ENCODE assay signal across 8 mouse cellular contexts in the genomic region with DNA sequence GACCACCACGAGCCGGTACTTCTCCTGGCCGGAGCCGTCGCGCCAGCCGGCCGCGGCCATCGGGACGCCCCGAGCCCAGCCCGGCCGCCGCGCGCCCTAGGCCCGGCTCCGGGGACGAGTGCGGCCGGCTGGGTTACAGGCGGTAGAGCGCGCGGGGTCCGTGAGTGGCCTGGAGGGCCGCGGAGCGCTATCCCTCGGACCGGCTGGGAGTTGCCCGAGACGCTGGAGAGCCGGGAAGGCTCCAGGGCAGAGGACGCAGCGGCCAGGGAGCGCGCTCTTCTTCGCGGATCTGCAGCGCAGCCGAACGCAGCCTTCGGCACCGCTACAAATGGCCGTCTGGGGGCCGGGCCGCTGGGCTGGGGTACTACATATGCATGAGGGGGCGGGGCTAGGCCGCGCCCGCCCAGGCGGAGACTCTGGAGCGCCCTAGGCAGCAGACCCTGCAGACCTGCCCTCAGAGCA. TPM values are rescaled to one million over a fixed set of nuclear protein-coding genes. Genes with fewer than 3 reads are reported as not detected.
DNase-seq lines count a peak whose midpoint lies in the region; ATAC-seq and TF ChIP-seq lines count a peak whose summit lies in the region.

A gene (minus strand): TSS at position 338 of the 462 bp plus-strand sequence.

- H3K27me3 ChIP-seq in forebrain, embryonic 15.5 days: no peaks in the 10 kb centered on the region
- H3K27me3 ChIP-seq in liver, embryonic 16.5 days (ENCODE audit: control insufficient read depth, insufficient read depth, low read depth, low read length): peaks cover 29% of the 10 kb centered on the region
- H3K27me3 ChIP-seq in neural tube, embryonic 14.5 days (ENCODE audit: control insufficient read depth, insufficient read depth, low read length): no peaks in the 10 kb centered on the region
- no peaks in the 10 kb centered on the region for H3K27me3 ChIP-seq in testis, adult 2 months (ENCODE audit: control insufficient read depth, insufficient read depth, low read length)

- peak; percentile 73 for TF ChIP-seq POLR2A in testis, adult 2 months (IDR thresholded peaks at IDR 0.05; ENCODE audit: control insufficient read depth, low read depth, low read length)

- H3K9ac ChIP-seq in forebrain, embryonic 15.5 days (replicated peaks): peak within 1 kb of the TSS; percentile 77
- peak within 1 kb of the TSS; percentile 57 for H3K9ac ChIP-seq in liver, embryonic 16.5 days (ENCODE audit: low read depth, low read length)
- H3K9ac ChIP-seq in neural tube, embryonic 14.5 days (replicated peaks; ENCODE audit: low read depth, low read length): peak within 1 kb of the TSS; percentile 84

- no peaks in the 10 kb centered on the region for H3K36me3 ChIP-seq in forebrain, embryonic 15.5 days
- H3K36me3 ChIP-seq in liver, embryonic 16.5 days (ENCODE audit: control insufficient read depth, insufficient read depth): no peaks in the 10 kb centered on the region
- H3K36me3 ChIP-seq in neural tube, embryonic 14.5 days (ENCODE audit: control insufficient read depth, insufficient read depth, low read length): no peaks in the 10 kb centered on the region
- no peaks in the 10 kb centered on the region for H3K36me3 ChIP-seq in testis, adult 2 months (ENCODE audit: control insufficient read depth, insufficient read depth, low read length)

- peaks cover 16% of the 10 kb centered on the region for H3K4me1 ChIP-seq in forebrain, embryonic 15.5 days
- peaks cover 3% of the 10 kb centered on the region; the same call in 1 of the 2 replicates for H3K4me1 ChIP-seq in liver, embryonic 16.5 days (ENCODE audit: control insufficient read depth, low read depth, low read length)
- peaks cover 5% of the 10 kb centered on the region for H3K4me1 ChIP-seq in neural tube, embryonic 14.5 days (ENCODE audit: control insufficient read depth, insufficient read depth, low read length)
- peaks cover 7% of the 10 kb centered on the region for H3K4me1 ChIP-seq in testis, adult 2 months (ENCODE audit: control insufficient read depth, insufficient read depth, low read length)

- peak within 1 kb of the TSS; percentile 90 for H3K4me2 ChIP-seq in forebrain, embryonic 15.5 days (replicated peaks)
- H3K4me2 ChIP-seq in liver, embryonic 16.5 days (ENCODE audit: low read depth, low read length): peak within 1 kb of the TSS; percentile 60
- H3K4me2 ChIP-seq in neural tube, embryonic 14.5 days (ENCODE audit: low read depth, low read length): peak within 1 kb of the TSS; percentile 72

- intact Hi-C loops in heart, postnatal 14 days (cut with DNase I): loop anchor here (5.0 kb wide), 1 partner anchor 45 kb away; no protein-coding TSS in a partner anchor

- H3K4me3 ChIP-seq in forebrain, embryonic 15.5 days: peak within 1 kb of the TSS; percentile 95
- H3K4me3 ChIP-seq in liver, embryonic 16.5 days (ENCODE audit: low read depth, low read length): peak within 1 kb of the TSS; percentile 66
- peak within 1 kb of the TSS; percentile 78 for H3K4me3 ChIP-seq in neural tube, embryonic 14.5 days (ENCODE audit: low read depth, low read length)
- H3K4me3 ChIP-seq in testis, adult 2 months (ENCODE audit: control insufficient read depth, low read depth, low read length): peak within 1 kb of the TSS; percentile 86

- under 1% methylated on average over 53 of the region's 55 CpGs for WGBS in forebrain, embryonic 15.5 days
- under 1% methylated on average over 55 of the region's 55 CpGs for WGBS in large intestine, adult 2 months
- under 1% methylated on average over 55 of the region's 55 CpGs for WGBS in liver, embryonic 16.5 days (ENCODE audit: insufficient replicate concordance)
- WGBS in neural tube, embryonic 14.5 days: 0% methylated on average over 51 of the region's 55 CpGs

- peak; percentile 87 for DNase-seq in CD4-positive helper T cell, adult 2 months (ENCODE audit: low read depth, low spot score)
- peak; percentile 65 for DNase-seq in c-Kit-positive CD71-negative TER-119-negative erythroid progenitor cells, embryonic 14.5 days (ENCODE audit: low read depth)
- peak; percentile 92 for DNase-seq in heart, postnatal 14 days
- peak; percentile 57 for DNase-seq in large intestine, adult 2 months (ENCODE audit: low read depth, low spot score)

- no peak for TF ChIP-seq CTCF in testis, adult 2 months (IDR thresholded peaks at IDR 0.05; ENCODE audit: control insufficient read depth, insufficient read depth, insufficient replicate concordance, low read depth, low read length)

- ATAC-seq in forebrain, embryonic 15.5 days (replicated peaks): peak; percentile 99
- ATAC-seq in liver, embryonic 16.5 days (ENCODE audit: low read depth): peak; percentile 90
- ATAC-seq in neural tube, embryonic 14.5 days (ENCODE audit: low read depth): peak; percentile 99

- peak within 1 kb of the TSS; percentile 92 for H3K27ac ChIP-seq in forebrain, embryonic 15.5 days (replicated peaks)
- peak within 1 kb of the TSS; percentile 50 for H3K27ac ChIP-seq in liver, embryonic 16.5 days (ENCODE audit: low read length)
- H3K27ac ChIP-seq in neural tube, embryonic 14.5 days (ENCODE audit: low read depth, low read length): peak within 1 kb of the TSS; percentile 81
- H3K27ac ChIP-seq in testis, adult 2 months (ENCODE audit: control insufficient read depth, insufficient read depth, low read depth, low read length): peak within 1 kb of the TSS; percentile 40

- no peaks in the 10 kb centered on the region for H3K9me3 ChIP-seq in forebrain, embryonic 15.5 days
- H3K9me3 ChIP-seq in liver, embryonic 16.5 days (replicated peaks; ENCODE audit: control insufficient read depth, low read length): no peaks in the 10 kb centered on the region
- H3K9me3 ChIP-seq in neural tube, embryonic 14.5 days (ENCODE audit: control insufficient read depth, low read length): no peaks in the 10 kb centered on the region

RNA-seq across cellular contexts. Expression of the gene that starts here (rescaled TPM):
- 23.1 and 23.7 TPM in 2 replicates for polyA plus RNA-seq in forebrain, embryonic 15.5 days (2015; fragmentation: Nextera tagmentation; extraction: Ambion mirVana)
- 10 to 100 TPM; 43.8 to 44.2 TPM for total RNA-seq in heart, postnatal 14 days (2021)
- 14.2 and 14.3 TPM in 2 replicates for polyA plus RNA-seq in large intestine, adult 2 months (2012; rRNA removed)
- 5.9 and 6.8 TPM in 2 replicates for polyA plus RNA-seq in liver, embryonic 16.5 days (2015; fragmentation: Nextera tagmentation; extraction: Ambion mirVana)
- 18.9 and 22.1 TPM in 2 replicates for polyA plus RNA-seq in neural tube, embryonic 14.5 days (2014; fragmentation: Nextera tagmentation; extraction: Ambion mirVana)
- polyA plus RNA-seq in testis, adult 2 months (2012; rRNA removed): 4.9 and 5.4 TPM in 2 replicates

Comparison
In these comparisons a context has a peak if more than half of its experiments do, and no peak if none do; other contexts are left out.
1. Peak in every context shown above with its lines: DNase-seq, ATAC-seq, H3K4me3 ChIP-seq and H3K27ac ChIP-seq.
2. H3K27ac ChIP-seq: peak in every context shown above with its lines; median percentile 92 in forebrain, embryonic 15.5 days; 81 in neural tube, embryonic 14.5 days; 50 in liver, embryonic 16.5 days; 40 in testis, adult 2 months.